Mouse (Mus musculus): ENCODE results near the gene Mboat2.

DNA sequence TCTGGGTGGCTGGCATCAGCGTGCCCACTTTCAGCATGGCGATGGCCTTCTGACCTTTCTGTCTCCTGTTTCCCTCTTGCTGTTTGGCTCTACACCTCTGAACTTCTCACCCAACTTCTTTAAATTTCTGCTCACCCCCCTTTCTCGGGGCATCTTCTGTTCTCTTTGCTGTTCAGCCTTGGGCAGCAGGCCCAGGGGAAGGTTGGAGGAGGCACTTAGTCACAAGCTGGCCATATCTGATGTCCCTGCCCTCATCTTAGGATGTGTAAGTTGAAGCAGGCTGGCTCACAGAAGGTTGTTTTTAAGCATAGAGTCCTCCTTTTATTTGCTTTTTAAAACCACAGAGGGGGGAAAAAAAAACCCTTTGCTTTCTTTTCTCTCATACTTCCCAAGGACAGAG lies 103.3 kb downstream of the Mboat2 start:
- TF ChIP-seq POLR2A (IDR thresholded peaks at IDR 0.05; ENCODE audit: insufficient read depth, low read depth, low read length) (no peak), CTCF (IDR thresholded peaks at IDR 0.05) (no peak)
